Mouse (Mus musculus): ENCODE measurements around the gene Ppp1r13l.

- TF ChIP-seq CHD2 (IDR thresholded peaks at IDR 0.05; ENCODE audit: low read depth, low read length) = no peak
- no peak for TF ChIP-seq ZNF384 (IDR thresholded peaks at IDR 0.05; ENCODE audit: low read depth, low read length)
Observed at GRCm38 (mm10) chr7:19426349-19426748, 66.8 kb downstream of the Ppp1r13l start.
